Mouse (Mus musculus) adrenal gland, adult (tissue): Measurements from ENCODE around the gene Rps9.

Source experiments
- DNase-seq, 2 experiments: peaks; one replicate each; pipeline ENCODE4 v3.0.0; 2022 to 2023; ENCODE audit warnings: low spot score in 1 of 2; ENCODE audit not compliant: inconsistent age in 2 of 2

The Rps9 gene

DNA sequence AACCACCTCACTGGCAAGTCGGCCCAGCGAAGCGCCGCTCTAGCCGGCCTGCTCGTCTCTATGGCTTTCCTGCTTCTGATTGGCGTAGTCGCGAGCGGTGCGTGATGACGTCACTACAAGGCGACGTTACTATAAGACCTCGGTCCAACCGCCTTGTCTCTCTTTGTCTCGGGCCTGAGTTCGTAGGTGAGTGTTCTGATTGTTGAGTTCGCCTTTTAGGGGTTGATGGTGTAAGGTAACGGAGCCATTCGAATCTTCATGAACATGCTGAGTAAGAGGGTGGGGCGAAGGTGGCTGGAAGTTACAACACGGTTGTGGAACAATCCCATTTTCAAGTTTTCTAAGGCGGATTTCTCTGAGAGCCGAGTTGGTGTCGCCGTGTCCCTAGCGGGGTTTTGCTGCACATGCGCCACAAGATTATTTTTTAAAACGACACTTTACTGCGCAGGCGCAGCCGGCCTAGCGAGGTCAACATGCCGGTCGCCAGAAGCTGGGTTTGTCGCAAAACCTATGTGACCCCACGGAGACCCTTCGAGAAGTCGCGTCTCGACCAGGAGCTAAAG, at the start of gene Rps9:
Rps9 (plus strand) TSS at position 115 of the 563 bp plus-strand sequence.
- DNase-seq, result peak; percentile 95 to 99

DNA sequence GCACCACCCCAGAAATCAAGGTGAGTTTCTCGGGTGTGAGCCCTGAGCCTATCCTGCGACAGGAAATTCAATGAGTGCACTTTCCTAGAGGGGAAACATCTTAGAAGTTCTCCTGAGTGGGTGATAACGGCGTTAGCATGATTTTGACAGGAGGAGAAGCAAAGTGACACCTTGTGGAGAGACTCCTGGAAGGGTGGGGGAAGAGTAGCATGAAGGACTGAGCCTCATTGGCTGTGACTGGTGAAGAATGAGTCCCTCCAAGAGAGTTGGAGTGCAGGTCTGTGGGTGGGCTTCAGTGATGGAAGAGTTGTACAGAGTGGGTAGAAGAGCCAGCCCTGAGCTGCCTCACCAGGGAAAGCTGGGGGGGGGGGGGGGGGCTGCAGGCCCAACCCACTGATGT, 46.8 kb upstream of the Rps9 start:
- DNase-seq, result no peak

- DNase-seq, result no peak
Measured at GRCm38 (mm10) chr7:3658578-3658977, 45.2 kb upstream of the Rps9 start.

- no peak for DNase-seq
Measured at GRCm38 (mm10) chr7:3664524-3665214, 39.1 kb upstream of the Rps9 start.

GRCm38 (mm10) chr7:3665215-3666114, 38.3 kb upstream of the Rps9 start, which contains the start of gene Leng1:
Gene Leng1, minus strand, starts transcription at chr7:3665840.
- peak; percentile 98 to 99 for DNase-seq

- DNase-seq, result peak; percentile 64 to 82
Measured at GRCm38 (mm10) chr7:3666921-3667391, 36.8 kb upstream of the Rps9 start.

GRCm38 (mm10) chr7:3674507-3675227, 29.1 kb upstream of the Rps9 start:
- peak; percentile 74 to 92 for DNase-seq

- no peak for DNase-seq
Measured at GRCm38 (mm10) chr7:3675228-3675548, 28.6 kb upstream of the Rps9 start.

GRCm38 (mm10) chr7:3676371-3676770, 27.4 kb upstream of the Rps9 start:
- no peak for DNase-seq

- DNase-seq, result no peak
Measured at GRCm38 (mm10) chr7:3677342-3677741, 26.5 kb upstream of the Rps9 start, which contains the start of gene Tmc4. Gene Tmc4, minus strand, starts transcription at chr7:3677553.

DNA sequence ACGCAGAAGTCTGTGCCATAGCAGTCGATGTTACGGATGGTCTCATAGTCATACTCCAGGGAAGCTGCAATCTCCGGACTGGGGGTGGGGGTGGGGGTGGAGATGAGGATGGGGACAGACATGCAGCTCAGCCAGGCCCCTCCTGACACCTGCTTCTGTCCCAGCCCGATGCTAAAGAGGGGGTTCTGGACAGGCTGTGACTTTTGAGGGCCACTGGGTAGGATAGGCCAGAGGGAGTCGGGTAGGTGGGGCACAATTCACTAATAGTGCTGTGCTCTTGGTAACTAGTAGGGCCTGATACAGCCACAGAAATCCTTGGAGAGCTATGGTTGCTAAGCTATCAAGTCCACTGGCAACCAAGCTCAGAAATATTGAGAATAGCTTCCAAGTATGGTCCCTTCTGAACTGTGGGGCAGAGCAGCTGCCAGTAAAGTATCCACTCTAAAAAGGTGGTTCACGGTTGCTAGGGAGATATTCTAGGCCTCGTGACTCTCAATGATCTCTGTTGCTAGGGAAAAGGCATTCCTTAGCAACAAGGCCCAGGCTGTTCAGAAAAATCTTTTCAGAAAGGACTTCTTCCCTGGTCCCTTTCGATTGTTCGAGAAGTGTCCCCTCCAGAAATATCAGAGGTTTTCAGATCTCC, 19.8 kb upstream of the Rps9 start:
- DNase-seq, result no peak

- DNase-seq, result no peak
Measured at GRCm38 (mm10) chr7:3684698-3685097, 19.1 kb upstream of the Rps9 start.

DNA sequence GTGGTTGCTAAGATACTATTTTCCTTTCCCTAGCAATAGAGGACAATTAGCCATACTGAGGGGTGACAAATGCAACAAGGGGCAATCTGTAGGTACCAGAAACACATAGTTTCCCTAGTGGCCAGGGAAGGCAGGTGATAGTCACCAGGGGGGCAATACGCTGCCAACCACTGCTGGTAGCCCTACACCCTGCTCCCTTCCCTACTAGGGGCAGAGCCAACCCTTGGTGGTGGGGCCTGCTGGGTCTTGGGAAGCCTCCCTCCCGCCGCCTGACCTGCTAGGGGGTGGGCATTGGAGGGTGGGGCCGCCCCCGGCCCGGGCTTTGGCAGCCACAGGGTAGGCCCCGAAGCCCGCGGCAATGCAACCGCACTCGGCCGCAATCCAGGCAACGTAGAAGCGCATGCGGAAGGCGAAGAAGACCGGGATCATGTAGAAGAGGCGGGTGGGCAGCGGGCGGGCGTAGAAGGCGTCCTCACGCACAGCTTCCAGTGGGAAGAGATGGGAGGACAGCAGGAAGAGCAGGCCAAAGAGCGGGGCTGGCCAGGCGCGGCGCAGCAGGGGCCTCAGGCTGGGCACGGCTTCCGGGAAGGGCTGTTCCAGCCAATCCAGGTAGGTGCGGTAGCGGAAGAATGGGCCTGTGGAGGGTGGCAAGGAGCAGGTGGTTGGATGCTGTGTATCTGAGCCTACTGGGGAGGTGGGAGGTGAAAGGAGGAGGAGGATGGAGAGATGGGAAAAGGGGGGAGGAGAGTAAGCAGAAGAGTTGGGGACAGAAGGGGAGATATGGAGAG, 18.2 kb upstream of the Rps9 start:
- no peak for DNase-seq

DNA sequence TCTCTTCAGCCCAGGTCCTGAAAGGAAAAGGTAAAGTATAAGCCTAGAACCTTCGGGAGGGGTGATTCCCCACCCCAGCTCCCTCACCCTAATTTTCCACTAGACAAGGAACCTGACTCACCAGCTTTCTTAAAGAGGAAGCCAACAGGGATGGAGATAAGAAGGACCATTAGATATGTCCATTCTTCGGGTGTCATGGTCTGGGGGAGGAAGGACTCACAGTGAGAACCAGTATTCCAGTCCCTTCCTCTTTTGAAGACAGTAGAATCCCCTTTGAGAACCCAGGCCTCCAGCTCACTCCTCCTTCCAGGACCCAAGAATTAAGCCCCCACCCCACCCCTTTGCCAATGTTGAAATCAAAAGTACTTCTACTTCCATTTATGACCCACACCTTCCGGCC, 11.9 kb upstream of the Rps9 start:
- DNase-seq, result peak in 1 of 2 experiments; percentile 45

DNA sequence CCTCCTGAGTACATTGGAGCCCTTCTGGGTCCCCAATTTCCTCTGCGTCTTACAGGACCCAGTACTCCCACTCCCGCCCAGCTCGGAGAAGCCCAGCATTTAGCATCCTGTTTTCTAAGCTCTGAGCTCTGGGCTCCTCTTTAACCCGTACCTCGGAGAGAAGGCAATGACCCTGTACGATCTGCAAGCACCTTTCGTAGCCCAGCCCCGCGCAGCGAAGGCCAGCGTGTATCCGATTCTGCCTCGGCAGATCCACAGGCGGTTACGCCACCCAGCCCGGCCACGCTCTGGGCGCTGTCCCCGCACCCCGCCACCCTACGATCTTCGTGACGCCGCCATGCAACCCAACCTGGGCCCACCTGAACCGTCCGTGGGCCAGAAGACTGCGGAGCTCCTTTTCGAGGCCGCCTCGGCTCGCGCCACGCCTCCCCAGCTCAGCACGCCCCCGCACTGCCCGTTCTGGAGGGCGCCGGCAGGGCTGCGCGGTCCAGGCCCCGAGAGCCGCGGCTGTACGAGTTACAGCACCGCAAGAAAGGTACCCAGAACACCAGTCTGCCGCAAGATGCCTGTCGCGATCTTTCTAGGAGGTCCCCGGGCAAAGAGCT, 11.3 kb upstream of the Rps9 start, which contains the start of gene Tsen34:
Tsen34 (plus strand) TSS at position 482 of the 605 bp plus-strand sequence.
- DNase-seq, result no peak

GRCm38 (mm10) chr7:3692987-3693808, 10.6 kb upstream of the Rps9 start, which contains the start of gene Mboat7:
Gene Mboat7, minus strand, starts transcription at chr7:3693523.
- DNase-seq, result peak; percentile 97 to 99

DNA sequence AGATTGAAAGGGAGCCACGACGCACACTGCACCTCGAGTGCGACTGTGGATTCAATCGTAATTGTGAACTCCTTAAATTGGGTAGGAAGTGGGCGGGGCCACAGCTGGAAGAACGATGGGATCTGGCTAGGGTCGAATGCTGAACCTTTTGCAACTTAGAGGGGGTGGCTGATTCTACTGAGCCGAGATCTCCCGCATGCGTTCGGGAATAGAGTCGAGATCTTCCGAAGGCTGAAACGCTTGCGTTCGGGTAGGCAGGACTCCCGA, 10.1 kb upstream of the Rps9 start:
- DNase-seq, result no peak

DNA sequence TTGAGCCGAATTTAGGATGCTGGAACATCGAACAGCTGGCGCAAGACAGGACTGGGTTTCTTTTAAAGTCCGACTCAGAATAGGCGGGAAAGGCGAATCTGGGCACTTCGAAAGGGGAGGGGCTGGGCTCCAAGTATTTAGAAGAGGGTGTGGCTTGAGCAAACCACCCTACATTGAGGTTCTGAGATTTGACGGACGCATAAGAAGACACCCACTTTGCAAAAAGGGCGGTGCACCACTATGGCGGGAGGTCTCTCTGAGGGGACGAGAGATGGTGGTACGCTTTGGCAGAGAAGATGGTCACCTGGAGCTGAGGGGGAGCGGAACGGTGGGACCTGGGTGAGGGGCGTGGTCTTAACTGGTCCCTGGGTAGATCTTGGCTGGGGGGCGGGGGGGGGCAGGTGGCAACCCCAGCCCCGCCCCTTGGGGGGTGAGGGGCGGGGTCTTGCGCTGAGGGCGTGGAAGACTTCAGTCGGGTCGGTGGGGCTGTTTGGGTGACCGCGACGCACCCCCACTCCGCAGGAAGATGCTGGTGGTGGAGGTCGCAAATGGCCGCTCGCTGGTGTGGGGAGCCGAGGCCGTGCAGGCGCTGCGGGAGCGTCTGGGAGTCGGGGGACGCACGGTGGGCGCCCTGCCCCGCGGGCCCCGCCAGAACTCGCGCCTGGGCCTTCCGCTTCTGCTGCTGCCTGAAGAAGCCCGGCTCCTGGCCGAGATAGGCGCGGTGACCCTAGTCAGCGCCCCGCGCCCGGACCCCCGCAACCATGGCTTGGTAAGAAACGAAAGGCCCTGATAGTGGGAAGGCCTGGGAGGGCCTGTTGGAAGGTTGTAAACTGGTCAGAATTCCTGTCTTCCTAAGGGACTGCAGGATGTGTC, 9.5 kb upstream of the Rps9 start:
- peak; percentile 87 to 95 for DNase-seq
